Mouse (Mus musculus) embryo, embryonic 10.5 days (tissue): Measurements from ENCODE around the gene Selenot.
"Not testable (repeated sequence)": the region's sequence is repeated elsewhere in the genome, so short reads cannot be mapped to it uniquely, and the experiment has no call there.

ENCODE experiments used
- DNase-seq: peaks from one replicate; pipeline ENCODE4 v3.0.0-alpha.2; 2015; ENCODE audit warnings: low spot score

The Selenot gene

GRCm38 (mm10) chr3:58576137-58577066 lies at the start of gene Selenot:
Gene Selenot (plus strand): TSS chr3:58576636.
- DNase-seq = peak; percentile 97

GRCm38 (mm10) chr3:58536573-58536972 lies 39.9 kb upstream of the Selenot start:
- DNase-seq = no peak

DNA sequence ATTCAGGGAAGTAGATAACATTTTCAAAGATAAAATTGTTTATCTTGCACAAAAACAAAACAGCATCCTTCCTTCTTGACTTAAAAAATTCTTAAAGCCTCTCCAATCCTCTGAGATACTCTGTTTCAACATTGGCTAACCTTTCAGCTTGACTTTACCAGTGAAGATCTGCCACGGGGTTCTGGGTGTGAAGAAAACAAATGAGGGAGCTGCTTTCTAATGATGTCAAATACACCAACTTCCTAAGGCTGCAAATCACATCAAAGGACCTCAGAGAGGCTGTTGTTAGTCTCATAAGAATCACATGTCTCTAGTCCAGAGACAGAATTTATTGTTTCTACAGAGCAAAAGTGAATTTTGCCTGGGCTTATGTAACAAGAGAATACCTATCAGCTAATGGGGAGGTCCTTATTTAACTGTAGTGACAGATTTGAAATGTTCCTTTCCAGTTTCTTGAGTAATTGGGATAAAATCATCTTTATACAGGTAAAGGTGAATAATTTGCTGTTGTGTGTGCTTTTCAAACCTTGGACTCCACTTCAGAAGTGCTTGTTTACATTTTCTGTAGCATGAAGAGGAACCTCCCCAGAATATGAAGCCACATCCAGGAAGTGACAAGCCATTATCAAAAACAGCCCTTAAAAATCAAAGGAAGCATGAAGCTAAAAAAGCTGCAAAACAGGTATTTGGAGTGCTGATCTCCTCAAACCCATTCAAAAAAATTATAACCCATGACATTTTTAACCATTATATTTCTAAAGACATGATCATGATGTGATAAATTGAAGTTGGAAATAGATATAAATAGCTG lies 24.2 kb upstream of the Selenot start:
- DNase-seq = no peak

DNA sequence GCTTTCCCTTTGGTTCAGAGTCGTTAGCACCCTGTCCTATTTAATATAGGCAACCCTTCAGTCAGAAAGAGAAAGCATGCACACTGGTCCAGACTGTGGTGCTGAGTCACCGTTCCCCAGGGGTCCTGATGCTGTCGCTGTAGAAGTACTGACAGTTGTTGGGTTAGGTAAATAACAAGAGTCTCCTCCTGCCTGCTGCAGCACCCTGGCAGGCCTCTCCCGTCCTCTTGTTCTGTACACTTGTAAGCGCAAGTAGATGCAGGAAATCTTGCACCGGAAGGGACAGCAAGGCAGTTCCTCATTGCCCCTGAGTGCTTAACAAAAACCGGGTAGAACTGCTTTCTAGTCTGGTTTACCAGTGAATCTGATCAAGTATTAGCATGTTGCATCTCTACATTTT lies 19.8 kb upstream of the Selenot start:
- no peak for DNase-seq

- no peak for DNase-seq
Observed at GRCm38 (mm10) chr3:58559887-58560286, 16.5 kb upstream of the Selenot start.

DNA sequence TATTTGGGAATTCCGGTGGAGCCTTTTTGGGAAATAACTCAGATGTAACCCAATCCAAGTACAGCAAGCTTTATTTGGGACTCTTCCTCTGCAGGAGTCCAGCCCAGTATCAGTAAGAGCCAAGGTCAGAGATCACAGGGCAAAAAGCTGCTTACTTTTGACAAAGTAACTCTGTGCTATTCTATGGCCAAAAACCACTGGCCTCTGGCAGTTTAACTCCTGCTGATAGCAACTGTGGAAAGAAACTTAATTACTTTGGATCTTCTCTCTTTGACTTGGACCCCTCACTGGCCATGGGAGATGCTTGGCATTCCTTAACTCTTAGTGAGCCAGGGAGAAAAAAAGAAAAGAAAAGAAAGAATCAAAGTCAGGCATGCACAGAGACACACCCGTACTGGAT lies 15.0 kb upstream of the Selenot start:
- peak; percentile 28 for DNase-seq

DNA sequence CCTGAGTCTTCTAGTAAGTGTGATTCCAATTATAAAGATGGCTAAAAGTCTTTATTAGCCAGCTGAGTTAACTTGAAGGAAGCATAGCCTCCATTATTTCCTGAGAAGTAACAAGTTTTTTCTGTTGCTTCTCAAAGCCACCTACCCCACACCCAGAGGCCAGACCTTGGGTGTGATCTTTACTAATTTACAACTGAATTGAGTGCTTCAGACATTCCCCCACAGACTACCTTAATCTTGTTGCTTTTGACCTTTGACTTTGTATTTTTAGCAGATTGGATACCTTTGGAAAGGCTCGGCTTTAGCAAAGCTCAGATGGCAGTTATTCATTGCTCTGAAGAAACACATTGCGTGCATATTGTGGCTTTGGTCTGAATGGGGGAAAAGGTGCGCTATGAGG lies 5.6 kb upstream of the Selenot start:
- no peak for DNase-seq

- DNase-seq = peak; percentile 55
Observed at GRCm38 (mm10) chr3:58577067-58577503, 649 bp downstream of the Selenot start.

DNA sequence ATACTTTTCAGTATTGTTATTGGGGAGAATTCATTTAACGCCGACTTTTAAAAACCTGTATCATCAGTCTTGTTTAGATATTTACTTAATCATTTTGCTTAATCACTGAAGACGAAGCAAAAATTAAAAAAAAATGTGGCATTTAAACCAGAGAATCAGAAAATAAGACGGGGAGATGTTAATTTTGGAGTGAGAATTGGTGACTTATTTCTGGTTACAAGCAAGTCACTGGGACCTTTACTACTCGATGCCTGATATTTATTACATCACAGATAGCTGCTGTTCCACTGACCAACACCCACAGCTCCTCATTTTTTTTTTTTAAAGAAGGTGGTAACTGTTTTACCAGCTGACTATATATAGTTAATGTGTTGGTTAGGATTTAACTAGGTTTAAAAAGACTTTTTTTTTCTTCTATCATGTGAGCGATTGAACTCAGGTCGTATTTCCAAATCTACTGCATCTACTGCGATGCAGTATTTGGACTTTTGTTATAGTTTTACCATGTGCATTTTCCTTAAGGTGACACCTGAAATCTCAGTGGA lies 1.1 kb downstream of the Selenot start:
- peak; percentile 50 for DNase-seq

DNA sequence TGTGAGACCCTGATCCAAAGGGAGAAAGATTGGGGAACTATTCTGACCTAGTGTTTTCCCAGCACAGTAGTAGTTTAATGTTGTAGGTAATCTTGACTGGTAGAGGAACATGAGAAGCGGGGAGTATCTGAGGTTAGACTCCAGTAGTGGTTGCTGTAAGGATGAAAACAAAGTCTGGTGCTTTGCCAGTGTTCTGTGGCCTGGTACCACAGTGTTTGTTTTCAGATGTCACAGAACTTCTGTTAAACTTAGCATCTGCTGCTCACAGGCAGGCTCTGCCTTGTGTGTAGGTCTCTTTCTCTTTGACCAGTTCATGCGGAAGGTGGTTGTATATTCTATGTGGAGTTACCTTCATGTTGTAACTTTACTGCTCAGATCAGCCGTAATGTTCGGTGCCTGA lies 5.1 kb downstream of the Selenot start:
- no peak for DNase-seq

DNA sequence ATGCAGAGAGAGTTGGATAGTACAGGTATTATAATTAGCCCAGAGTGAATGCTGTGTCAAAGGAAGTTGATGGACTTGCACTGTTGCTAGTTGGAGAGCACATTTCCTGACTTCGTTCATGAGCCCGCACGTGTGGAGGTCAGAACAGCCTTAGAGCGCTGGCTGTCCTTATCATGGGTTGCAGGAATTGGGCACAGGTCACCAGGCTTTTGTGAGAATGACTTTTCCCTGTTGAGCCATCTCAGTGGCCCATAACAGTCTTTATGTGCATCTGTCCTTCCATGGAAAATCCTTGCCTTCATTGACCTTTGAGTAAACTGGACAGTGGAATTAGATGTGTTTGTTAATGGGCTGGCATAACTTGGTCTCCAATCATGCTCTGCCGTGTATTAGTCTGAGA lies 5.9 kb downstream of the Selenot start:
- DNase-seq = no peak

DNA sequence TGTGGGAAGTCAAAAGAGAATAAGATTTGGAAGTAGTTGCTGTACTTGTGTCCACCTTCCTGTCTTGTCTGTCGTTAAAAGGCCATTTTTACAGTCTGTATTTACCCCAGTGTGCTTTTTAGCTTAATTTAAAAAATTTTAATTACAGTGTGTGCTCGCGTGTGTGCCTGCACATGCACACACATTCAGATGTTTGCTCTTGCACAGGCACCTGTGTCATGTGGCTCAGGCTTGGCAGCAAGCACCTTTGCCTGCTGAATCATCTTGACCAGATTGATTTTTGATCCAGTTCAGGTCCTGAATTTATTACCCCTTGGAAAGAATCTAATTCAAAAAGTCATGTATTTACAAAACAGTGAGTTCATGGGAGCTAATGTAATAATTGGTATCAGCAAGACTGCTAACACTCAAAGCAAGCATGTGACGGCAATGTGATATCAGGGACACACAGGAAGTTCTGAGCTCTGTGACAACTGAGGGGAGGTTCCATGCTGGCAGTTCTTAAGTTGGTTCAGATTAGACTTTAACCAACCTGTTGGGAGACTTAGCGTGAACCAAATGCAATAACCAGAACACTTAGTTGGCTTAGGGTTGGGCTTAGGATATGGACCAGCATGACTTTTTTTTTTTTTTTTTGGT lies 6.5 kb downstream of the Selenot start:
- DNase-seq = no peak

DNA sequence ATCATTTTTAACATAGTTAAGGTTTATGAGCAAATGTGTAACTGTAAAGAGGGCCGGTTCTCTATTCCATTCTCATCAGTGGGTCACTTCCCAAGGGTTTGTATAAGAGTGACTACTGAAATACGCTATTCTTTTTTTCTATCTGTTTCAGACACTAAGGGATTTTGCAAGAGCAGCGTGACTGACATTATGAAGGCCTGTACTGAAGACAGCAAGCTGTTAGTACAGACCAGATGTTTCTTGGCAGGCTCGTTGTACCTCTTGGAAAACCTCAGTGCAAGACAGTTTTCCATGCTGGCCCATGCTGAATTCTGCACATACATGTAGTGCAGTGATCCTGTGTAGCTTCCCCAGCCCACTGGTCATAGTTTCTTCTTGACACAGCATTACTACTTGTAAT lies 14.1 kb downstream of the Selenot start:
- not testable (repeated sequence) for DNase-seq

DNA sequence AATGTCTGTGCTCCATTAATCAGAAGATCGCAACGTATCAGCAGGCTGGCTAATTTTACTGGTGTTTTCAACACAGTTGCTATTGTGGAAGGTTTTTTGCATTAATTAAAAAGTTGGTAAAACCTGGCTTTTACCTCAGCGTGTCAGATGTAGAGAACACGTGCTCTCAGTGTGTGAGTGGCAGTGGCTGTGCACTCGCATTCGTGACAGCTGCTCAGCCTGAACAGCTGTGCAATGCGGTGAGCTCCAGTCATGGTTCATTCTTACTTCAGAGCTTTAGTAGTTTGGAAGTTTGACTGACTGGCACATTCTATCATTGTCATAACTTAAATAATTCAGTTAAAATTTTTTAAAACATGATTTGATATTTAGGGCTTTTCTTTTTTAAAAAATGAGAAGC lies 16.2 kb downstream of the Selenot start:
- DNase-seq = not testable (repeated sequence)

DNA sequence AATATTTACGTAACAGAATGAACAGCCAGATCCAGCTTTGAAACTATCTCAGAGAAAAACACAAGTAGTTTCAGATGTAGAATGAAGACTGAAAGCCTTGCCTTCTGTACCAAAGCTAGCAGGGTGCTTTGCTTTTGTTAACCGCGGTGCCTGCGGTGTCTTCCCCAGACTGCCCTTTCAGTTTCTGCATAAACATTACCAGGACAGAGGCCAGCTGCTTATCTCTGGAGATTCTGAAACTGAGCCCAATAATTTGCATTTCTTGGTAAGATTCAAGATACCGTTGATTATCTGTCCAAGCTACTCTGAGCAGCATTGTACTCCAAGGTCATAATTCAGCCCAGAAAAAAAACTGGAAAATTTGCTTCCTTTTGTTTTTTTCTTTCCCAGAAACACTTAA lies 17.2 kb downstream of the Selenot start:
- peak; percentile 15 for DNase-seq

DNA sequence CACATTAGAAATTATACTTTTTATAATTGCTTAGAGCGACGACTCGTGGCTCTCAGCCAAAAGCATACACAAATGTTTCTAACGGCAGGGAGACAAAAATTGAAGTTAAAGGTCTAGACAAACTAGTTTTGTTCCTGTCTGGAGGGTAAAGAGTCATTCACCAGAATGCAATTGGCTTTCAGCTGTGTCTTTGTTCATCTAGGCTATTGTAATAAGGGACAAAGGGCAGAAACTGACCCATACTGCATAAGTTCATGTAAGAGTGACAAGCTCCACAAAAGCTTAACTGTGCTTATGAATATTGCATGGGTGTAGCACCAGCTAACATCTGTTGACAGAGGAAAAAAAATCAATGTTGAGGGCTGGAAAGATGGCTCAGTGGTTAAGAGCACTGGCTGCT lies 32.1 kb downstream of the Selenot start:
- DNase-seq = peak; percentile 47

- no peak for DNase-seq
Observed at GRCm38 (mm10) chr3:58609985-58610384, 33.5 kb downstream of the Selenot start.

- no peak for DNase-seq
Observed at GRCm38 (mm10) chr3:58621066-58621465, 44.6 kb downstream of the Selenot start.

GRCm38 (mm10) chr3:58622665-58623394 lies 46.4 kb downstream of the Selenot start:
- DNase-seq = no peak

- DNase-seq = no peak
Observed at GRCm38 (mm10) chr3:58624981-58625380, 48.5 kb downstream of the Selenot start.

DNA sequence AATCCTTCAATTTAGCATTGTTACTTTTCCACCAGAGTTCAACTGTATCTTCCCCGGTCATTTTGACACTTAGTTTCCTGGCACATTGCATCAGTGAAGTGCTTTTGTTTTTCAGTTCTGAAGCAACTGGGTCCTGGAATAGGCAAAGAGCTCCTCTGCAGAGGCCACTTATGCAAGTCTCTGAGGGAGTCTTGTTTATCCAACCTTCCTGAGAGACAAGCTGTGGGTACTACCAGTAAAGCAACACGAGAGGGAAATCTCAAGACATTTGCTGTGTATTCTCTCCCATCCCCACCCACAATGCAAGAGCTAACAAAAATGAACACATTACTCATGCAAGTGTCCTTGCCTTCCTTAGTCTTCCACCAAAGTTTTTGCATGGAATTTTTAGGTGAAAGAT lies 55.3 kb downstream of the Selenot start:
- no peak for DNase-seq
